Mouse (Mus musculus): ENCODE measurements around the gene Ppip5k1. TPM values are rescaled to one million over a fixed set of nuclear protein-coding genes. Genes with fewer than 3 reads are reported as not detected.
A peak's percentile ranks its signal among the peaks of the same experiment; 100 is the strongest.
"Not testable (repeated sequence)": the region's sequence is repeated elsewhere in the genome, so short reads cannot be mapped to it uniquely, and the experiment has no call there.

Gene Ppip5k1
- polyA plus RNA-seq (2012) = 0.27 and 0.67 TPM in 2 replicates

GRCm38 (mm10) chr2:121354820-121355592, at the start of gene Ppip5k1:
Ppip5k1 (minus strand) TSS chr2:121355396.
- TF ChIP-seq TAL1 (IDR thresholded peaks at IDR 0.05; ENCODE audit: low read length) = no peak
- TF ChIP-seq GATA1 (IDR thresholded peaks at IDR 0.05; ENCODE audit: low read length) = no peak
- H3K9me3 ChIP-seq (ENCODE audit: control insufficient read depth, low read length) = no peaks in the 10 kb centered on the region
- H3K4me3 ChIP-seq (replicated peaks) = peak within 1 kb of the TSS; percentile 92
- peaks cover 62% of the 10 kb centered on the region for H3K27me3 ChIP-seq (ENCODE audit: control insufficient read depth)
- peaks cover 22% of the 10 kb centered on the region for H3K4me1 ChIP-seq (ENCODE audit: control insufficient read depth)
- peaks cover 2% of the 10 kb centered on the region; the same call in 1 of the 2 replicates for H3K36me3 ChIP-seq (ENCODE audit: control insufficient read depth)

- no peaks in the 10 kb centered on the region for H3K36me3 ChIP-seq (ENCODE audit: control insufficient read depth)
- no peaks in the 10 kb centered on the region for H3K4me1 ChIP-seq (ENCODE audit: control insufficient read depth)
These were observed 48.1 kb upstream of the Ppip5k1 start for GRCm38 (mm10) chr2:121403296-121403695.

GRCm38 (mm10) chr2:121396624-121397023, 41.4 kb upstream of the Ppip5k1 start:
- TF ChIP-seq GATA1 (IDR thresholded peaks at IDR 0.05; ENCODE audit: low read length) = no peak
- no peak for TF ChIP-seq TAL1 (IDR thresholded peaks at IDR 0.05; ENCODE audit: low read length)
- H3K4me1 ChIP-seq (ENCODE audit: control insufficient read depth) = no peaks in the 10 kb centered on the region
- no peaks in the 10 kb centered on the region for H3K36me3 ChIP-seq (ENCODE audit: control insufficient read depth)
- H3K27me3 ChIP-seq (ENCODE audit: control insufficient read depth) = no peaks in the 10 kb centered on the region
- H3K9me3 ChIP-seq (ENCODE audit: control insufficient read depth, low read length) = no peaks in the 10 kb centered on the region
- no peak overlapping the region for H3K4me3 ChIP-seq (replicated peaks)

More at GRCm38 (mm10) chr2:121403296-121403695, 48.1 kb upstream of the Ppip5k1 start:
- TF ChIP-seq TAL1 (IDR thresholded peaks at IDR 0.05; ENCODE audit: low read length) = no peak
- TF ChIP-seq GATA1 (IDR thresholded peaks at IDR 0.05; ENCODE audit: low read length) = no peak
- H3K9me3 ChIP-seq (ENCODE audit: control insufficient read depth, low read length) = no peaks in the 10 kb centered on the region
- H3K4me3 ChIP-seq (replicated peaks) = no peak overlapping the region
- H3K27me3 ChIP-seq (ENCODE audit: control insufficient read depth) = no peaks in the 10 kb centered on the region

- H3K4me3 ChIP-seq (replicated peaks); H3K27me3 ChIP-seq (ENCODE audit: control insufficient read depth); H3K36me3 ChIP-seq (ENCODE audit: control insufficient read depth); H3K4me1 ChIP-seq (ENCODE audit: control insufficient read depth); H3K9me3 ChIP-seq (ENCODE audit: control insufficient read depth, low read length): not testable (repeated sequence)
These were observed 31.9 kb upstream of the Ppip5k1 start, which contains the start of gene Strc for GRCm38 (mm10) chr2:121386961-121387575. Strc (minus strand) TSS chr2:121387168.

GRCm38 (mm10) chr2:121374766-121375165, 19.6 kb upstream of the Ppip5k1 start:
- H3K4me3 ChIP-seq (replicated peaks) = no peak overlapping the region
- no peaks in the 10 kb centered on the region for H3K36me3 ChIP-seq (ENCODE audit: control insufficient read depth)
- no peaks in the 10 kb centered on the region for H3K27me3 ChIP-seq (ENCODE audit: control insufficient read depth)
- TF ChIP-seq TAL1 (IDR thresholded peaks at IDR 0.05; ENCODE audit: low read length) (no peak), GATA1 (IDR thresholded peaks at IDR 0.05; ENCODE audit: low read length) (no peak)
- no peaks in the 10 kb centered on the region for H3K9me3 ChIP-seq (ENCODE audit: control insufficient read depth, low read length)
- H3K4me1 ChIP-seq (ENCODE audit: control insufficient read depth) = no peaks in the 10 kb centered on the region

- Histone ChIP-seq H3K4me3 (replicated peaks) (no peak overlapping the region), H3K9me3 (ENCODE audit: control insufficient read depth, low read length) (no peaks in the 10 kb centered on the region), H3K4me1 (ENCODE audit: control insufficient read depth) (no peaks in the 10 kb centered on the region), H3K27me3 (ENCODE audit: control insufficient read depth) (no peaks in the 10 kb centered on the region), H3K36me3 (ENCODE audit: control insufficient read depth) (no peaks in the 10 kb centered on the region)
- TF ChIP-seq GATA1 (IDR thresholded peaks at IDR 0.05; ENCODE audit: low read length) (no peak), TAL1 (IDR thresholded peaks at IDR 0.05; ENCODE audit: low read length) (no peak)
These were observed 17.1 kb upstream of the Ppip5k1 start for GRCm38 (mm10) chr2:121372266-121372665.

- Histone ChIP-seq H3K36me3 (ENCODE audit: control insufficient read depth) (no peaks in the 10 kb centered on the region), H3K27me3 (ENCODE audit: control insufficient read depth) (no peaks in the 10 kb centered on the region), H3K4me3 (replicated peaks) (no peak overlapping the region), H3K4me1 (ENCODE audit: control insufficient read depth) (no peaks in the 10 kb centered on the region), H3K9me3 (ENCODE audit: control insufficient read depth, low read length) (no peaks in the 10 kb centered on the region)
- TF ChIP-seq TAL1 (IDR thresholded peaks at IDR 0.05; ENCODE audit: low read length) = no peak
- TF ChIP-seq GATA1 (IDR thresholded peaks at IDR 0.05; ENCODE audit: low read length) = no peak
These were observed 15.7 kb upstream of the Ppip5k1 start for GRCm38 (mm10) chr2:121370921-121371320.

GRCm38 (mm10) chr2:121368831-121369230, 13.6 kb upstream of the Ppip5k1 start:
- H3K27me3 ChIP-seq (ENCODE audit: control insufficient read depth) = peaks cover 5% of the 10 kb centered on the region; the same call in 1 of the 2 replicates
- H3K9me3 ChIP-seq (ENCODE audit: control insufficient read depth, low read length) = no peaks in the 10 kb centered on the region
- H3K4me3 ChIP-seq (replicated peaks) = no peak overlapping the region
- no peaks in the 10 kb centered on the region for H3K4me1 ChIP-seq (ENCODE audit: control insufficient read depth)
- TF ChIP-seq TAL1 (IDR thresholded peaks at IDR 0.05; ENCODE audit: low read length) (no peak), GATA1 (IDR thresholded peaks at IDR 0.05; ENCODE audit: low read length) (no peak)
- no peaks in the 10 kb centered on the region for H3K36me3 ChIP-seq (ENCODE audit: control insufficient read depth)

- Histone ChIP-seq H3K27me3 (ENCODE audit: control insufficient read depth) (peaks cover 32% of the 10 kb centered on the region), H3K4me3 (replicated peaks) (no peak overlapping the region)
These were observed 8.5 kb upstream of the Ppip5k1 start for GRCm38 (mm10) chr2:121363656-121364055.

More at GRCm38 (mm10) chr2:121363656-121364055, 8.5 kb upstream of the Ppip5k1 start:
- Histone ChIP-seq H3K9me3 (ENCODE audit: control insufficient read depth, low read length) (no peaks in the 10 kb centered on the region), H3K36me3 (ENCODE audit: control insufficient read depth) (no peaks in the 10 kb centered on the region), H3K4me1 (ENCODE audit: control insufficient read depth) (peaks cover 2% of the 10 kb centered on the region)
- TF ChIP-seq TAL1 (IDR thresholded peaks at IDR 0.05; ENCODE audit: low read length) (no peak), GATA1 (IDR thresholded peaks at IDR 0.05; ENCODE audit: low read length) (no peak)
